Mouse (Mus musculus) erythroblast, adult 5-6 weeks (primary cell): Measurements from ENCODE around the gene Il10rb. TPM values are rescaled to one million over a fixed set of nuclear protein-coding genes. Genes with fewer than 3 reads are reported as not detected.
A peak's percentile ranks its signal among the peaks of the same experiment; 100 is the strongest.

ENCODE experiments used
- ATAC-seq: replicated peaks from 2 replicates; pipeline ENCODE4 v1.8.0; 2016; ENCODE audit warnings: moderate number of reproducible peaks, mild to moderate bottlenecking, moderate TSS enrichment, inconsistent platforms; ENCODE audit not compliant: poor library complexity, low FRiP score, severe bottlenecking
- total RNA-seq, 2 experiments: library from RNA; stranded (forward) in 1 of 2; stranded (reverse) in 1 of 2; fragments of 150-400 nt in 1 of 2; fragments of 200-764, 138-1000 nt in 1 of 2; gene quantifications; 2 replicates each; pipeline versions ENCODE4 v1.2.3 to v1.2.4; 2015 to 2017; ENCODE audit warnings: low replicate concordance in 2 of 2

The Il10rb gene
- total RNA-seq, 2 experiments from 2014 or later = 48.8 to 52.3 TPM

DNA sequence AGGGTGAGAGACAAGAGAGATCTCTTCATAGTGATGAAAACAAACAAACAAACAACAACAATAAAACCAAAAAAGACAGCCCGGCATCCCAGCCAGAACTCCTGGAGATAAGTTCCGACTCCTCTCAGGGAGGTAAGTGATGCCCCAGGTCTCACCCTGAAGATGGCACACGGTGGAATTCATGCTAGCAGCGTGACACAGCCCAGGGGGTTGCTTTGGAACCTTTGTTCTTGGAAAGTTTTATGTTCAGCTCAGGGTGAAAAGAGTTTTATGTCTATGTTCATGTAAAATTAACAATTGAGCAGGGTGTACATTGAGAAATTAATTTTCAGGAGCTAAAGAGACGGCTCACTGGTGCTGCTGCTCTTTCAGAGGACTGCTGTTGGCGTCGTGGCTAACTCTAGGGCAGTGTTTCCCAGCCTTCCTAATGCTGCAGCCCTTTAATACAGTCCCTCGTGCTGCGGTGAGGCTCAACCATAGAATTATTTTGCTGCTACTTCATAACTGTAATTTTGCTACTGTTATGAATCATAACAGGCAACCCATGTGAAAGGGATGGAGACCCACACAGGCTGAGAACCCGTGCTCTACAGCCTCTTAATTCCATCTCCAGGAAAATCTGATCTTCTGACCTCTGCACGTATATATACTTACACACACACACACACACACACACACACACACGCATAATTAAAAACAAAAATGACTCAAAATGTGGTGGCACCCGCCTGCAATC lies 59.7 kb downstream of the Il10rb start:
- peak; percentile 48 for ATAC-seq

DNA sequence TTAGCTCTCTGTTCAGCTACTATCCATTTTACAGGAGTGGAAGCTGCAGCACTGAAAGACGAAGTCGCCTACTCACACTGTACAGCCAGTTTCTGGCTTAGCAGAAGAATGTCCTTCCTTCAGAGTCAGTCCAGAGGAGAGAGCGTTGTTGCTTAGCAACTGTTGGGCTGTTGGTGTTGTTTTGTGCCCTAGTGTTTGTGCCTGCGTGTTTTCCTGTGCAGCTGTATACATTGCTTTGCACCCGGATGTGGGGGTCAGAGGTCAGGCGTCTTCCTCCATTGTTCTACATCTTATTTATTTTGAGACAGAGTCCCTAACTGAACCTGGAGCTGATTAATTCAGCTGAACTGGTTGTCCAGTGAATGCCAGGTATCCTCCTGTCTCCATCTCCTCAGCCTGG lies 60.6 kb downstream of the Il10rb start:
- ATAC-seq = no peak

DNA sequence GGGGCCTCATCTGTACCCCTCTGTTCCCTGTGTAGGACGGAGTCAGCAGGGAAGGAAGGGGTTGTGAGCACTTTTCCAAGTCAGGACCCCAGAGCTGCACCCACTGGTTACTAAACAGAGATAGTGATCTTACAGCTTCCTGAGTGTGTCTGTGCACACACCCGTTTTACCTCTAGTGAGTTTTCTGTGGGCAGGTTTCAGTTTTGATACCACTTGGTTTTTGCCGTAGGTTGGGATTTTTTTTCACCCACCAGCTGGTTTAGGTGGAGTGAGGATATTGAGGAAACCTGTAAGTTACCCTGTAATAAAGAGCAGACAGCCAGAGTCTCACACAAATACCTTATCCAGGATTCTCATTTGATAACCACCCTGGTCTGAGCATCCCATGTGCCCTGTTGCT lies 64.5 kb downstream of the Il10rb start:
- no peak for ATAC-seq

DNA sequence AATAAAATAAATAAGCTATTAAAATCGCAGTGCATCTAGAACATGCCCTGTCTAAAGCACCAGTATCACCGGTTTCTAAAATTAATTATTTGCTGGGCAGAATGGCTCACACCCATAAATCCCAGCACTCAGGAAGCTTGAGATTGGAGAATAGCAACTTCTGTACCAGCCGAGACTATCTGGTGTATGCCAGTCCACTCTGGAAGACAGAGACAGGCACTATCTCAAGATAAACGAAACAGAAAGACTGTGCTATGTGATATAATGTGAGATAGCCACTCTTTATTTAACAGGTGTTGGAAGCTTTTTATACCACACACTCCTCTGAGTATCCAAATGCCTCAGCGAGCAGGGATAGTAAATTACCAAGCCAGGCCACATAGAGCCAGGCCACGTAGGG lies 65.5 kb downstream of the Il10rb start:
- no peak for ATAC-seq

Other genes with a start within 250 kb of the Il10rb start
- not detected in 2 replicates for gene Olig2, start 180.7 kb upstream of the Il10rb start, total RNA-seq (2015; ENCODE audit: low replicate concordance)
- gene Olig2, start 180.7 kb upstream of the Il10rb start, total RNA-seq (2017; ENCODE audit: low replicate concordance) = not detected in 2 replicates
- not detected in 2 replicates for gene Olig1, start 136.4 kb upstream of the Il10rb start, total RNA-seq (2015; ENCODE audit: low replicate concordance)
- not detected in 2 replicates for gene Olig1, start 136.4 kb upstream of the Il10rb start, total RNA-seq (2017; ENCODE audit: low replicate concordance)
- gene Ifnar2, start 33.4 kb upstream of the Il10rb start, total RNA-seq (2015; ENCODE audit: low replicate concordance) = 126 and 156 TPM in 2 replicates
- gene Ifnar2, start 33.4 kb upstream of the Il10rb start, total RNA-seq (2017; ENCODE audit: low replicate concordance) = 132 and 164 TPM in 2 replicates
- 12.3 TPM in 1 of 2 replicates, not detected in the other for gene Gm21970, start 14.4 kb upstream of the Il10rb start, total RNA-seq (2015; ENCODE audit: low replicate concordance)
- gene Gm21970, start 14.4 kb upstream of the Il10rb start, total RNA-seq (2017; ENCODE audit: low replicate concordance) = 7.8 TPM in 1 of 2 replicates, not detected in the other
- 81.7 and 93.6 TPM in 2 replicates for gene Ifnar1, start 79.1 kb downstream of the Il10rb start, total RNA-seq (2015; ENCODE audit: low replicate concordance)
- gene Ifnar1, start 79.1 kb downstream of the Il10rb start, total RNA-seq (2017; ENCODE audit: low replicate concordance) = 133 and 147 TPM in 2 replicates
- 6.7 and 13.3 TPM in 2 replicates for gene Ifngr2, start 140.9 kb downstream of the Il10rb start, total RNA-seq (2015; ENCODE audit: low replicate concordance)
- gene Ifngr2, start 140.9 kb downstream of the Il10rb start, total RNA-seq (2017; ENCODE audit: low replicate concordance) = 3.9 and 6.4 TPM in 2 replicates
- gene Tmem50b, start 191.6 kb downstream of the Il10rb start, total RNA-seq (2015; ENCODE audit: low replicate concordance) = 20.8 and 23.6 TPM in 2 replicates
- gene Tmem50b, start 191.6 kb downstream of the Il10rb start, total RNA-seq (2017; ENCODE audit: low replicate concordance) = 11.2 and 12.0 TPM in 2 replicates
- gene Dnajc28, start 212.9 kb downstream of the Il10rb start, total RNA-seq (2015; ENCODE audit: low replicate concordance) = 4.2 TPM in 2 replicates
- gene Dnajc28, start 212.9 kb downstream of the Il10rb start, total RNA-seq (2017; ENCODE audit: low replicate concordance) = 9.5 and 12.0 TPM in 2 replicates
- 30.5 and 37.1 TPM in 2 replicates for gene Gart, start 240.8 kb downstream of the Il10rb start, total RNA-seq (2015; ENCODE audit: low replicate concordance)
- 30.8 and 49.3 TPM in 2 replicates for gene Gart, start 240.8 kb downstream of the Il10rb start, total RNA-seq (2017; ENCODE audit: low replicate concordance)
- gene Son, start 241.3 kb downstream of the Il10rb start, total RNA-seq (2015; ENCODE audit: low replicate concordance) = 240 and 267 TPM in 2 replicates
- gene Son, start 241.3 kb downstream of the Il10rb start, total RNA-seq (2017; ENCODE audit: low replicate concordance) = 214 and 284 TPM in 2 replicates